Mouse (Mus musculus): ENCODE measurements around the gene Cyp2f2.

DNA sequence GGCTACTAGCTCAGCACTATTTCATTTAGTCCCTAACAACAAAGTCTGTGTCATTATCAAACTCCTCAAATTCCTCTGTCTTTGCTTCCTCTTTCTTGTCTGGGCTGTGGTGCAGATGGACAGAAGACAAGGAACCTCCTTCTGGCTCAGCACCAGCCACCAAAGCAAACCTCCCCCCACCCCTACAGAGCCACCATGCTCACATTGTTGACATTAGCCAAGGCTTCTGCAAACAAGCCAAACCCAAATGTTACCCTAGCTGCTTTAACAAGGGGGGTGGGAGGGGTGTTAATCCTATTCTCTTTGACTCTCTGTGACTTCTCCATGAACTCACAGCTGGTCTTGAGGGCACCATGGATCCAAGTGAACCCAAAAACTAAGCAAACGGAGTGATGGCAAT is 26.8 kb upstream of the Cyp2f2 start:
- TF ChIP-seq CTCF (conservative IDR thresholded peaks at IDR 0.05; ENCODE audit: insufficient read depth, insufficient read length, low read depth, low read length) (no peak), POLR2A (IDR thresholded peaks at IDR 0.05; ENCODE audit: low read depth, low read length) (no peak)
